Mouse (Mus musculus): ENCODE data around the gene Sgo2b. TPM values are rescaled to one million over a fixed set of nuclear protein-coding genes. Genes with fewer than 3 reads are reported as not detected.

Gene Sgo2b
- polyA plus RNA-seq, 1 experiment from 2014 or later: not detected

DNA sequence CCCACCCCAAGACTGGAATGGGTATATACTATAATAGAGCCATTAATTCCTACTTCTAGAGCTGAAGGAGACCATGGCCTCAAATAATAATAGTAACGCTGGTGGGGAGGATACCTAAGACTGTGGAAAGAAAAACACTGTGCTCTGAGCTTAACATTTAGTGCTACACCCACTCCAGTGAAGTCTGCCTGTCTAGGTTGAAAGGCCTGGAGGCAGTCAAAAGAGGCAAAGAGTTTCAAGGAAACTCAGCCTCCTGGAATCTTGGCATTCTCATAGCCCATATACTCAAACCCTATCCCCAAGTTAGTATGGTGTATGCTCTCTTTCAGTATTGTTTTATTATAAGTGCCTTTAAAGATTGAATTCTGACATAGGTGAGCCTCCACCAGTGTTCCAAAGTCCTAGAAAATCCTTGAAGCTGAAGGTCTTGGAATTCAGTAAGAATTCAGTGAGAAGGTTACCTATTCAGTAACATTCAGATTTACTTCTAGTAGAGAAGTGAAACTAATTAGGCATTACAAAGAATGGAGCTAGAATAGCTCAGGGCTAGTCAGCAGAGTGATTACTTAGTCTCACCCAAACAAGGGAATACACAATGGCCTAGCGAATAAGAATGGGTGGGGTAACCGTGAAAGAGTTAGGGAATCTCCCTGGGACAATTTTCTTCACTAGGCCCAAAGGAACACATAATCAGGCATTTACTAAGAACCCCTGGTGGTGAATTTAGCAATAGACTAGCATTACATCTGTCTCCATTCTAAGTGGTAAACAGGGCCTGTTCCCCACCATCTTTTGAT lies 22.5 kb downstream of the Sgo2b start:
- no peak for ATAC-seq
- DNase-seq (ENCODE audit: low spot score): no peak
- Histone ChIP-seq H3K4me2 (replicated peaks; ENCODE audit: low read depth, low read length) (no peak overlapping the region), H3K9ac (replicated peaks; ENCODE audit: low read depth) (no peak overlapping the region), H3K27ac (ENCODE audit: low read length) (no peak overlapping the region), H3K4me1 (ENCODE audit: insufficient read depth, low read depth, low read length) (no peaks in the 10 kb centered on the region), H3K36me3 (ENCODE audit: insufficient read depth, low read length) (no peaks in the 10 kb centered on the region), H3K9me3 (ENCODE audit: low read length) (no peaks in the 10 kb centered on the region), H3K27me3 (replicated peaks; ENCODE audit: insufficient read depth, low read length) (no peaks in the 10 kb centered on the region), H3K4me3 (ENCODE audit: low read depth, low read length) (no peak overlapping the region)
- 72% methylated on average over 3 of the region's 3 CpGs for WGBS
- TF ChIP-seq EP300 (IDR thresholded peaks at IDR 0.05) (no peak), CTCF (IDR thresholded peaks at IDR 0.05) (no peak)

DNA sequence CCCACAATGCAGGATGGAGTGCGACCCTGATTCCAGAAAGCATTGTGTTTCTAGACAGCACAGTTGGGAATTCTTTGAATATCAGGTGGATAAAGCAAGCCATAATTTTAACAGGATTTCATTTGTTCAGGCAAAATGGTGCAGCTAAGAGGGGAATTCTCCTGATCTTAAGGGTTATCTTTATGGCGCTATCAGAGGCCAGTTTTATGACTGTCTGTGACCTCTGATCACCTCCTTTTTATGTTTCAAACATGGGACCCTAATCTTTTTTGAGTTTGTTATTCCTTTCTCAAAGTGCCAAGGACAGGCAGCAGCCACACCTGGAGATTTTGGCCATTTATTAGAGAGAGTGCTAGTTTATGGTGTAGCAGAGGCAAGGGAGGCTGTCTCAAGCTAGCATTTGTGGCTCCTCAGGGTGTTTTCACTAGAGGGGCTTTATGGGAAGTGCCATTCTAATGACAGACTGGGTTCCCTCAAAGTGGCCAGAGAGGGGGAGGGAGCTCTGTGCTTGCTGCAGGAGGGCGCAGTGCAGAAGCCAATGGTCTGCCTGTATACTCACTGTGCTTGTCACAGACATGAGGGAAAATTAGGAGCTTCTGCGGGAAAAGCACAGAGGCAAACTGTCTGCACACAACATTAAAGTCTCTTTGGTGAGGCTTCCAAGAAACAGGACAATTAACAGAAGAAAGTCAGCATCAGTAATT lies 30.6 kb downstream of the Sgo2b start:
- Histone ChIP-seq H3K4me3 (ENCODE audit: low read depth, low read length) (no peak overlapping the region), H3K4me2 (replicated peaks; ENCODE audit: low read depth, low read length) (no peak overlapping the region), H3K27ac (ENCODE audit: low read length) (no peak overlapping the region), H3K36me3 (ENCODE audit: insufficient read depth, low read length) (no peaks in the 10 kb centered on the region), H3K27me3 (replicated peaks; ENCODE audit: insufficient read depth, low read length) (no peaks in the 10 kb centered on the region), H3K4me1 (ENCODE audit: insufficient read depth, low read depth, low read length) (no peaks in the 10 kb centered on the region), H3K9ac (replicated peaks; ENCODE audit: low read depth) (no peak overlapping the region), H3K9me3 (ENCODE audit: low read length) (no peaks in the 10 kb centered on the region)
- TF ChIP-seq EP300 (IDR thresholded peaks at IDR 0.05) (no peak), CTCF (IDR thresholded peaks at IDR 0.05) (no peak)
- ATAC-seq (no peak), DNase-seq (ENCODE audit: low spot score) (no peak)
- 64% methylated on average over 4 of the region's 4 CpGs for WGBS

DNA sequence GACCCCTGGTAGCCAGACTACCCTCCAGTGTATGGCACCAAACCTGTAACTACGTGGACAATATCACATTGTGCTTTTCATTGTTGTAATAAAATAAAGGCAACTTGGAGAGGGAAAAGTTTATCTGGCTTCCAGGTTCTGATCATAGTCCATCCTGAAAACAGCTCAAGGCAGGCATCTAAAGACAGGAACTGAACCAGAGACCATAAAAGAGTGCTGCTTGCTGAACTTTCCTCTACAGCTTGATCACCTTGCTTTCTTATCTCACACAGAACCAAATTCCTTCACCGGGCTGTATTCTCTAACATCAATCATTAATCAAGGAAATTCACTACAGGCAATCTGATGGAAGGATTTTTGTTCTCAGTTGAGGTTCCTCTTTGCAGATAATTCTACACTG lies 57.0 kb downstream of the Sgo2b start:
- H3K9me3 ChIP-seq (ENCODE audit: low read length): no peaks in the 10 kb centered on the region
- WGBS: 51% methylated on average over 2 of the region's 2 CpGs
- no peak overlapping the region for H3K4me3 ChIP-seq (ENCODE audit: low read depth, low read length)
- H3K27me3 ChIP-seq (replicated peaks; ENCODE audit: insufficient read depth, low read length): no peaks in the 10 kb centered on the region
- H3K4me1 ChIP-seq (ENCODE audit: insufficient read depth, low read depth, low read length): no peaks in the 10 kb centered on the region
- no peak for ATAC-seq
- DNase-seq (ENCODE audit: low spot score): no peak
- no peak for TF ChIP-seq CTCF (IDR thresholded peaks at IDR 0.05)
- no peak for TF ChIP-seq EP300 (IDR thresholded peaks at IDR 0.05)
- H3K4me2 ChIP-seq (replicated peaks; ENCODE audit: low read depth, low read length): no peak overlapping the region
- no peak overlapping the region for H3K9ac ChIP-seq (replicated peaks; ENCODE audit: low read depth)
- H3K27ac ChIP-seq (ENCODE audit: low read length): no peak overlapping the region
- H3K36me3 ChIP-seq (ENCODE audit: insufficient read depth, low read length): no peaks in the 10 kb centered on the region

DNA sequence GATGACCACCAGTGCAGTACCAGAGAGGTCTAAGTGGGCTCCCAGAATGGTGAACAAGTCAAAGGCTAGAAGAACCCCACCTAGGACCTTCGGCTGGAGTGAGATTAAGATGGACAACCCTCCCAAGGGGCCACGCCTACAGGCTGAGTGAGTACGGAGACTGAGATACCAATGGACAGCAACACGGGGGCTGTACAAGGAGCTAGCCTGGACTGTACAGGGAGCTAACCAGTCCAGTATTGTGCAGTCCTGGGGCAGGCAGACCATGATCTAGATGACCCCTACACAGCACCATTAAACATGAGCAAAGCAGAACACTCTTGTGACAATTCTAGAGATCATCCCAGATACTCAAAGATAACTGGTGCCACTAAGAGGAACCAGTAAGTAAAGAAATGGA lies 73.7 kb downstream of the Sgo2b start:
- Histone ChIP-seq H3K4me2 (replicated peaks; ENCODE audit: low read depth, low read length) (no peak overlapping the region), H3K9ac (replicated peaks; ENCODE audit: low read depth) (no peak overlapping the region), H3K27ac (ENCODE audit: low read length) (no peak overlapping the region), H3K9me3 (ENCODE audit: low read length) (no peaks in the 10 kb centered on the region), H3K36me3 (ENCODE audit: insufficient read depth, low read length) (no peaks in the 10 kb centered on the region), H3K4me1 (ENCODE audit: insufficient read depth, low read depth, low read length) (no peaks in the 10 kb centered on the region), H3K27me3 (replicated peaks; ENCODE audit: insufficient read depth, low read length) (no peaks in the 10 kb centered on the region), H3K4me3 (ENCODE audit: low read depth, low read length) (no peak overlapping the region)
- DNase-seq (ENCODE audit: low spot score): no peak
- TF ChIP-seq CTCF (IDR thresholded peaks at IDR 0.05) (no peak), EP300 (IDR thresholded peaks at IDR 0.05) (no peak)
- ATAC-seq: no peak
- 71% methylated on average over 4 of the region's 4 CpGs for WGBS

DNA sequence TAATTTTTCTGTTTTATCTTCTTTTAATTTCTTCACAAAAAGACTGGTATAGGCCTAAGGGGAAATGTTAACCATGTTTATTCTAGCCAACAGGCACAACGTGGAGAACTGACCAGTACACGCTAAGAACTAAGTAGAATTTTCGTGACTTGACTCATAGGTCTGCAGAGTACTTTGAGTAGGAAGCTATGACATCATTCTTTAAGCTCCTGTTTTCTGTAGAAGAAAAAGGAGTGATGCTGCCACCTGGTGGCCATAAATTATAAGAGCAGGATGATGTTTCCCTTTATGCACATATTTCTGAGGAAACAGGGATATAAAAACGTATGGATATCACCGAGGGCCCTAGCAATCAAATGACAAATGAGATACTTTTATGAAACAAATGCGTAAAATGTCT lies 74.7 kb downstream of the Sgo2b start:
- peak; percentile 71 for ATAC-seq
- H3K36me3 ChIP-seq (ENCODE audit: insufficient read depth, low read length): no peaks in the 10 kb centered on the region
- H3K9ac ChIP-seq (replicated peaks; ENCODE audit: low read depth): no peak overlapping the region
- WGBS: 10% methylated on average over 6 of the region's 6 CpGs
- no peak overlapping the region for H3K4me3 ChIP-seq (ENCODE audit: low read depth, low read length)
- H3K4me1 ChIP-seq (ENCODE audit: insufficient read depth, low read depth, low read length): no peaks in the 10 kb centered on the region
- DNase-seq (ENCODE audit: low spot score): peak; percentile 93
- H3K9me3 ChIP-seq (ENCODE audit: low read length): no peaks in the 10 kb centered on the region
- no peak overlapping the region for H3K27ac ChIP-seq (ENCODE audit: low read length)
- TF ChIP-seq EP300 (IDR thresholded peaks at IDR 0.05) (no peak), CTCF (IDR thresholded peaks at IDR 0.05) (peak; percentile 76)
- H3K27me3 ChIP-seq (replicated peaks; ENCODE audit: insufficient read depth, low read length): no peaks in the 10 kb centered on the region
- H3K4me2 ChIP-seq (replicated peaks; ENCODE audit: low read depth, low read length): no peak overlapping the region

DNA sequence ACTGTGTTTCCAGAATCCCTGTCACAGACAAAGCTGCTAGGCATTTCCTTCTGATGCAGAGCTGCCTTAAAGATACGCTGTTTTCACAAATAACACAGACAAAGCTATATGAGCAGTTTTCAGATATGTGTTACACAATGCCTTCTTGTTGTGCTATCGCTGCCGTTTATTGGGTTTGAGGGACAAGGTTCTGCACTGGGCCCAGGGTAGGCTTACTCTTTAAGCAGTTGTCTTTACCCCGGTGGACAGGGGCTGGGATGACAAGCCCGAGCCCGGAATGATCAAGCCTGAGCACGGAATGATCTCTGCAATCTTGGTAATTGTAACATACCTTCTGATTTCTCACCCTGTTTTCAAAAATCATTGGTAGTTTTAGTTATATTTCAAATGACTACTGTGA lies 75.1 kb downstream of the Sgo2b start:
- no peak for DNase-seq (ENCODE audit: low spot score)
- H3K9me3 ChIP-seq (ENCODE audit: low read length): no peaks in the 10 kb centered on the region
- H3K4me1 ChIP-seq (ENCODE audit: insufficient read depth, low read depth, low read length): no peaks in the 10 kb centered on the region
- H3K4me2 ChIP-seq (replicated peaks; ENCODE audit: low read depth, low read length): no peak overlapping the region
- H3K9ac ChIP-seq (replicated peaks; ENCODE audit: low read depth): no peak overlapping the region
- TF ChIP-seq CTCF (IDR thresholded peaks at IDR 0.05): no peak
- TF ChIP-seq EP300 (IDR thresholded peaks at IDR 0.05): no peak
- no peak overlapping the region for H3K27ac ChIP-seq (ENCODE audit: low read length)
- H3K4me3 ChIP-seq (ENCODE audit: low read depth, low read length): no peak overlapping the region
- H3K27me3 ChIP-seq (replicated peaks; ENCODE audit: insufficient read depth, low read length): no peaks in the 10 kb centered on the region
- H3K36me3 ChIP-seq (ENCODE audit: insufficient read depth, low read length): no peaks in the 10 kb centered on the region
- 90% methylated on average over 7 of the region's 7 CpGs for WGBS
- no peak for ATAC-seq
